Comparison of ENCODE assay signal across 8 mouse cellular contexts in genomic region chr1:84933472-84934150, GRCm38 (mm10). TPM values are rescaled to one million over a fixed set of nuclear protein-coding genes. Genes with fewer than 3 reads are reported as not detected.
DNase-seq lines count a peak whose midpoint lies in the region; ATAC-seq and TF ChIP-seq lines count a peak whose summit lies in the region.

No protein-coding gene starts in this region.

- H3K4me3 ChIP-seq in forebrain, postnatal 0 days (ENCODE audit: low read depth, low read length), result peak overlapping the region; percentile 88
- no peak overlapping the region for H3K4me3 ChIP-seq in lung, adult 2 months (replicated peaks; ENCODE audit: extremely low read depth, low read depth, low read length)

- H3K27ac ChIP-seq in forebrain, postnatal 0 days (ENCODE audit: low read depth, low read length), result peak overlapping the region; percentile 98

- H3K9ac ChIP-seq in forebrain, postnatal 0 days, result peak overlapping the region; percentile 98

- peak; percentile 44 for DNase-seq in MN1 (ENCODE audit: low spot score)
- DNase-seq in cerebellum, adult 11 months, result peak; percentile 77
- DNase-seq in forebrain, postnatal 0 days, result peak; percentile 85
- DNase-seq in heart, postnatal 4 days, result peak; percentile 79
- peak; percentile 55 to 87 for DNase-seq in layer of hippocampus, adult 8-10 months (ENCODE audit: low spot score in 2 of 2)
- DNase-seq in lung, adult 2 months, result peak; percentile 56
- peak; percentile 87 for DNase-seq in urinary bladder, postnatal 14 days (ENCODE audit: low spot score)

- peak overlapping the region; percentile 57 for H3K4me2 ChIP-seq in forebrain, postnatal 0 days (ENCODE audit: low read depth)

- WGBS in forebrain, postnatal 0 days, result 6% methylated on average over 22 of the region's 22 CpGs
- 13% methylated on average over 22 of the region's 22 CpGs for WGBS in lung, adult 2 months

- peak; percentile 84 for TF ChIP-seq CTCF in forebrain, postnatal 0 days (IDR thresholded peaks at IDR 0.05; ENCODE audit: low read depth)
- TF ChIP-seq CTCF in lung, adult 2 months (IDR thresholded peaks at IDR 0.05; ENCODE audit: insufficient read depth, low read length), result peak; percentile 62

- no peaks in the 10 kb centered on the region for H3K27me3 ChIP-seq in forebrain, postnatal 0 days (ENCODE audit: insufficient read depth, low read length)

- 0 out of 2 replicates have a peak, but pooled peaks cover 6% of the 10 kb centered on the region for H3K4me1 ChIP-seq in forebrain, postnatal 0 days (ENCODE audit: insufficient read depth)
- peaks cover 4% of the 10 kb centered on the region for H3K4me1 ChIP-seq in lung, adult 2 months (ENCODE audit: control insufficient read depth, insufficient read depth, low read length)

- peaks cover 6% of the 10 kb centered on the region; the same call in 1 of the 2 replicates for H3K36me3 ChIP-seq in forebrain, postnatal 0 days (ENCODE audit: insufficient read depth)

- no peak for ATAC-seq in forebrain, postnatal 0 days
- ATAC-seq in neutrophil, adult 5-6 weeks (ENCODE audit: extremely low read depth, insufficient number of reproducible peaks, low FRiP score, poor library complexity, severe bottlenecking), result peak; percentile 73

- H3K9me3 ChIP-seq in forebrain, postnatal 0 days (ENCODE audit: low read length), result no peaks in the 10 kb centered on the region

- TF ChIP-seq POLR2A in lung, adult 2 months (IDR thresholded peaks at IDR 0.05; ENCODE audit: borderline replicate concordance, extremely low read depth, low read depth, low read length), result no peak

RNA-seq across cellular contexts. Expression of gene Slc16a14, which starts 1.3 kb away (rescaled TPM):
- 11.5 and 23.2 TPM in 2 replicates for total RNA-seq in forebrain, postnatal 0 days (2014; rRNA removed)
- polyA plus RNA-seq in forebrain, postnatal 0 days (2015; fragmentation: Nextera tagmentation; extraction: Ambion mirVana), result 10.6 and 15.7 TPM in 2 replicates
- under 1 TPM; 0.11 to 0.38 TPM for total RNA-seq in heart, postnatal 4 days (2021)
- 10 to 100 TPM; 12.7 to 15.3 (median 13.3) TPM for total RNA-seq in layer of hippocampus, adult 8-10 months (2022)
- 0.06 and 0.15 TPM in 2 replicates for polyA plus RNA-seq in lung, adult 2 months (2012; rRNA removed)
- 2.8 and 3.8 TPM in 2 replicates for total RNA-seq in neutrophil, adult 5-6 weeks (2017)
